Mouse (Mus musculus): Measurements from ENCODE around the gene Stat1.

Stat1 gene

DNA sequence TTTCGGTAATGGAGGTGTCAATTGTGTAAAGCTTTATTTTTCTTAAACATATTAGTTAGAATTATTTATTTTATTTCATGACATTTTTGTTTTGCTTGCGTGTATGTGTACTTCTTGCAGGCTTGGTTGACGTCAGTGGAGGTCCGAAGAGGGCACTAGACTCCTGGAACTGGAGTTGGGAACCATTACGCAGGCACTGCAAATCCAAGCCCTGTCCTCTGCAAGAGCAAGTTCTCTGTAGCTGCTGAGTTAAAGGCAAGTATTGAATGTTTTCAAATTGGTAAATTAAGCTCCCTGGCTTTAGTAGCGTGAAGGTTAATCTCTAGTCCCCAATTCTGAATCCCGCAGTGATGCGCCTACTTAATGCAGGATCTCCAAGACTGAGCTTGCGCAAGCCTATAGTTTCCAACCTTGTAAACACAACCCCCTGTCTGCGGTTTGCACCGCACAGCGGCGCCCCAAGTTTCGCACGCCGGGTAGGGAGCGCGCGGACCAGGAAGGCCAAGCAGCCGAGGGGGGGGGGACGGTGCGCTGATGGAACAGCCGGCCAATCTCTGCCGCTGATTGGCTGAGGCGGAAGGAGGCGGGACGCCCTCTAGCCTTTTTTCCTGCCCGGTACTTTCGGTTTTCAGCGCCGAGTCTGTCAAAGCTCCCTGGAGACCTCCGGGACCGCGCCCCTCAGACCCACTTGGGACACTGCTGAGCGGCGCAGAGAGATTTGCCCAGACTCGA, at the start of gene Stat1:
TSS of gene Stat1 (plus strand) at position 581 of the 732 bp plus-strand sequence.
- peak; percentile 91 for DNase-seq (ENCODE audit: low read depth, low spot score)

GRCm38 (mm10) chr1:52079724-52080367, 39.4 kb upstream of the Stat1 start:
- no peak for DNase-seq (ENCODE audit: low read depth, low spot score)

GRCm38 (mm10) chr1:52080375-52080774, 38.9 kb upstream of the Stat1 start:
- DNase-seq (ENCODE audit: low read depth, low spot score), result no peak

DNA sequence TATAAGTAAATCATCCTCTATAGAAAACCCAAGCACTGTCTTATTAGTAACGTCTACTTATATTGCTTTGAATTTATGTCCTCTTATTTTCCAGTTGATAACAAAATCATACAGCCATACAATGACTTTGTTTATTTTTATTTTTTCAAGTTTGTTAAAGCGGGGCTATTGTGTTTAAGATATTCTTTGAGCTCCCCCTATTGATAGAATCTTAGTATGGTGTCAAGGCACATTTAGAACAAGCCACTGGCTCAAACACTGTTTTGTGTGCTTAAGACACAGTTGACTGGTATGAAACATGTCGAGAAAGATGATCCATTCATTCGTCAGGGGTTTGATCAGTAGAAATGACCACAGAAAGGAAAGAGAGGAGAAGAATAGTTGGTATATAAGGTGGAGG, 33.0 kb upstream of the Stat1 start:
- peak; percentile 51 for DNase-seq (ENCODE audit: low read depth, low spot score)

- DNase-seq (ENCODE audit: low read depth, low spot score), result no peak
These were observed 32.1 kb upstream of the Stat1 start for GRCm38 (mm10) chr1:52087128-52087527.

DNA sequence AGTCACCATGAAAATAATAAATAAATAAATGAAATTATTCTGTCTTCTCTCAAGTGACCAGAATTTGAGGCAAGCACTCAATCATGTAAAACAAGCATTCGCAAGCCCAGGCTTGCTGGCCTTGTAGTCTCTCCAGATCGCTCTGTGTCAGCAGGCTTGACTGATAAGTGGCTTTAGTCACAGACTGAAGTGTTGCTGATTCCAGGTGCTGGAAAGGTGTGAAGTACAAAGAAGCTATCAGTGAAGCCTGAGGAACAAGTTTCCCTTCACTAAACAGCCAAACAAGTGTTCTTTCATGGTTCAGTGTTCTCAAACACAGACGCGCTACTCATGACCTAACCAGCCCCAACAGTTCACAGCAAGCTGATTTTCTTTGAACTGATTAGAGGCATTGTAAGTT, 30.6 kb upstream of the Stat1 start:
- DNase-seq (ENCODE audit: low read depth, low spot score), result no peak

DNA sequence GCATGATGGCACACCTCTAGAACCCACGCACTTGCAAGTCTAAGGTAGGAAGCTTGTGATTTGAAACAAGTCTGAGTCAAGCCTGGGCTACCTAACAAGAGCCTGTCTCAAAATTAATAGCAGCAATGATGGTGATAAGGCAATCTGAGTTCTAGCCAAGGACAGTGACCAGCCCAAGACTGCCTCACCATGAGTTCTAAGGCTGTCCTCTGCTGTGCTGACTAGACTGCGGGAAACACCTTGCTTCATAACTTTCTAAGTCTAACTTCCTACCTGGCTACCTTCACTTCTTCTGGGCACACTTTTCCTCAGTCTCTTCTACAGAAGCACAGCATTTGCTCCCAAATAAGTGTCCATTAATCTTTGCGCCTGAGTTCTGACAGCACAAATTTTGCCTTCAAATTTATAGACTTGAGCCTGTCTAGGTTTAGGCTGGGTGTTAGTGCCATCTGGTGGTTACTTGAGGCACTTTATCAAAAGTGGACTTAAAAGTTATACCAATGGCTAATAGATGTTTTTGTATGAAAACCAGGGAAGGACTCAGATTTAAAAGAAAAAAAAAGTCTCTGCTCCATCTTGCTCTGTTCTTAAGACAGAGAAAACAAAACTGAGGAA, 20.5 kb upstream of the Stat1 start:
- peak; percentile 75 for DNase-seq (ENCODE audit: low read depth, low spot score)

DNA sequence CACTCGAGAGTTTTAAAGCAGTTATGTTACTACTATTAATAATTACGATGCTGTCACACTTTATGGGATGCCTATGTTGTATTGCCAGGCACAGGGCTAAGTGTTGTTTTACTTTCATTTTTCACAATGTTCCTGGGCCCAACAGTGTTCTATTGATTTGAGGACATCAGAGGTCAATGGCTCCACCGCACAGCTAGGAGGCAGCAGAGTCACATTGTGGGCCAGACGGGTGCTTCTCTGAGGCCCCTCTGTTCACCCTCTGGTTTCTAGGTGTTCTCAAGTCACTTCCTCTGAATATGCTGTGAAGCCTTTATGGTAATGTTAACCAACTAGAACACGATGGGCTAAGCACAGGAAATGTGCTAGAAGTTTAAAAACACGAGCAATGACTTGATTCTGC, 18.7 kb upstream of the Stat1 start:
- peak; percentile 63 for DNase-seq (ENCODE audit: low read depth, low spot score)

- no peak for DNase-seq (ENCODE audit: low read depth, low spot score)
These were observed 16.4 kb upstream of the Stat1 start for GRCm38 (mm10) chr1:52102795-52103194.

DNA sequence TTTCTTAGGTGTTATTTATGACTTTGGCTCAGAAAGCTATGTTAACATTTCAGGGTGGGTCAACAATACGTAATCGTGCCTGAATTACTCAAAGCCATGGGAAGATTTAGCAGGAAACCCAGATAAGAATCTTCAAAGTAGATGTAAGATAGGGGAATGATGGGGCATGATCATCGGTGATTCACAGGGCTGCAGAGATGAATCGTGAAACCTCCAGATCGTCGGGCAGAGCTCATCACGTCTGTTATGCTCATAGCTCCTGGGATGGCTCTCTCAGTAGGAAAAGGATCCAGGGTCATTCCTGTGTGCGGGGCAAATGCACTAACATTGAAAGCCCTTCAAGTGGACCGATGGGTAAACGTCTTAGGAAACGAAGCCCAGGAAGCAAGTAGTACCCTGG, 12.0 kb upstream of the Stat1 start:
- no peak for DNase-seq (ENCODE audit: low read depth, low spot score)

- no peak for DNase-seq (ENCODE audit: low read depth, low spot score)
These were observed 8.0 kb upstream of the Stat1 start for GRCm38 (mm10) chr1:52111217-52111616.

GRCm38 (mm10) chr1:52112301-52112700, 6.9 kb upstream of the Stat1 start:
- peak; percentile 89 for DNase-seq (ENCODE audit: low read depth, low spot score)

DNA sequence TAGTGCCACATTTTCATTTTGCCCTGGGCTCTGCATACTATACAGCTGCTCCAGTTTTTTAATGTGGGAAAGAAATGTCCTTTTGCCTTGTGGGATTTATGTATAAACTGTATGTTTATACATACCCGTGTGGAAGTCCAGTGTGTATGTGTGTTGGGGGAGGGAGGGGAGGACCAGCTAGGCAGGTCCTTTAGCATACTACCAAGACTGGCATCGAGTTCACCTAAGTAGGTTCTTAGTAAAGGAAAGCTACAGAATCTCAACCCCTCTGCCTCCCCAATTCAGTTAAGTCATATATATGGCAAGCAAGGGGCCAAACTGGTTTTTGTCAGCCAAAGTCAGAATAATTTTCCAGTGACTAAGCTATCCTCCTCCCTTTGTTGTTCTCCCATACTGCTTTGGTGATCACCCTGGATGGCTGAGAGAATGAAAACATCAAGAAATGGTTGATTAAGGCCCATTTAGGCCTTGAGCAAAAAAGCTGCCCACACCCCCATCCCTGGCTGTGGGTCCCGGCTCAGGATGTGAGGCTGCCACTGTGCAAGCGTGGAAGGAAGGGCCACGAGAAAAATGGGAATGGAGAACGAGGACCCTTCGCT, 6.1 kb upstream of the Stat1 start:
- peak; percentile 61 for DNase-seq (ENCODE audit: low read depth, low spot score)

GRCm38 (mm10) chr1:52113666-52114069, 5.6 kb upstream of the Stat1 start:
- peak; percentile 95 for DNase-seq (ENCODE audit: low read depth, low spot score)

- peak; percentile 21 for DNase-seq (ENCODE audit: low read depth, low spot score)
These were observed 2.8 kb upstream of the Stat1 start for GRCm38 (mm10) chr1:52116441-52116840.

DNA sequence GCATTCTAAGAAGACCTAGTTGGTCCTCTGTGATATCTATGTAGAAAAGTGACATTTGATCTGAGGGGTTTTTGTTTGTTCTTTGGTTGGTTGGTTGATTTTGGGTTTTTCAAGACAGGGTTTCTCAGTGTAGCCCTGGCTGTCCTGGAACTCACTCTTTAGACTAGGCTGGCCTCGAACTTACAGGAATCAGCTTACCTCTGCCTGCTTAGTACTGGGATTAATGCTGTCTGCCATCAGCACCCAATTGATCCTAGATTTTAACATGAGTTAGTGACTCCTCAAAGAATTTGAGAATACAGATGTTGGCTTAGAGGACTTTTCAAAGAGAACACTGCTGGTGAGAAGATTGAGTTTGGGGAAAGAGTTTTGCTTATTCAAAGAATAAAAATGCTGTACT, 1.5 kb upstream of the Stat1 start:
- DNase-seq (ENCODE audit: low read depth, low spot score), result no peak

- DNase-seq (ENCODE audit: low read depth, low spot score), result peak; percentile 50
These were observed 451 bp downstream of the Stat1 start for GRCm38 (mm10) chr1:52119691-52120090.

GRCm38 (mm10) chr1:52120191-52120590, 951 bp downstream of the Stat1 start:
- no peak for DNase-seq (ENCODE audit: low read depth, low spot score)

DNA sequence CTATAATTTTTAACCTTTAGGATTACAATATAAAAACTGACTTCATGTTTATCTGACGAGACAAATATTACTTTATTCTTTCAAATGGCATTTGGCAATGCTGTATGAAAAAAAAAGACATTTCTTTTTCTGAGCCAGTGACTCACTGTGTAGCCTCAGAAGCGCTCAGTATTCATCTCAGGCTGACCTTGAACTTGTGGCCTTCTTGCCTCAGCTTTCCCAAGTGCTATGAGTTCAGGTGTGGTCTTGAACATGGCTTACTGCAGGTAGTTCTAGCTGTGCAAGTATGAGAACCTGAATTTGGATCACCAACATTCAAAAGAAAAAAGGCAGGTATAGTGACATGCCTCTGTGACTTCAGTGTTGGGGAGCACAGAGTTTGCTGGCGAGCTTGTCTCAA, 1.8 kb downstream of the Stat1 start:
- DNase-seq (ENCODE audit: low read depth, low spot score), result no peak

DNA sequence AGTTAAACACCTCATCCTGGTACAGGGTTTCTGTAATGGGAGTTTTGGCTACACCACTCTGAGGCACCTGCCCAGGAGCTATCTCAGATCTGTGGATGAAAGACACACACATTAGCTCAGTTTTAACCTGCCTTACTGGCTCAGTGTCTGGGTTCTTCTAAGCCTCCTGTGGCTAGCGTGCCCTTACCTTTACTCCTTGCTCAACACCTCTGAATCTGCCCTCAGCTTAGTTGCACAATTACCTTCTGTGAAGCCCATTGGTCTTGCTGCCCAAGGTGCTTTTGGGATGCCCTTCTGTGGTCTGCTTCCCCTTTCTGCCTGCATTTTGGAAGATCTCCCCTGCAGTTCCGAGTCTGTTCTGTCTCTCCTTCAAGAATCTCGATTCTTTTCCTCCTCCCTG, 5.6 kb downstream of the Stat1 start:
- no peak for DNase-seq (ENCODE audit: low read depth, low spot score)

DNA sequence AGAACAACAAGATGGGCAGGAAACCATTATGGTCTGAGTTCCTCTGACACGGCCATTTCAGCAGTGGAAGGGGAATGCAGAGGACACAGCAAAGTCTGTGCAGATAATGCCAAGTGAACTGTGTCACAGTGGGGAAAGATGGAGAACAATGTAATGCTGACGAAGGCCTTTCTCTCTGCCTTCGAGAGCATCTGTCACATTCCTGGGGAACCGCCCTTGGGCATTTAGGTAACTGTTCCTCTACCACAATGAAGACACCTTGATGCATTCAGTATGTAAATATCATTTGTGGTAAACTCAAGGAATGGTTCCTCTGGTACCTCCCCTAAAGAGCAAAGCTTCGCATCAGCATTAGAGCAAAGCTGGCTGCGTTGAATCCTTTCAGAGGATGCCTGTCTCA, 8.1 kb downstream of the Stat1 start:
- DNase-seq (ENCODE audit: low read depth, low spot score), result no peak

- DNase-seq (ENCODE audit: low read depth, low spot score), result no peak
These were observed 10.6 kb downstream of the Stat1 start for GRCm38 (mm10) chr1:52129794-52130193.

Measured in 3T3-L1 (cell line).